Mouse (Mus musculus) heart, adult 2 months (tissue): ENCODE data around the gene Marveld1.

ENCODE experiments used
- CTCF ChIP-seq: fragments of 200-600 bp; IDR thresholded peaks from 2 replicates; pipeline ENCODE4 v1.8.1; 2022; ENCODE audit warnings: antibody characterized with exemption, mild to moderate bottlenecking, moderate library complexity
- POLR2A ChIP-seq: fragments of 200-500 bp; IDR thresholded peaks from 2 replicates; pipeline ENCODE4 v1.6.1; 2011; ENCODE audit warnings: mild to moderate bottlenecking, low read depth, low read length, control low read depth; ENCODE audit not compliant: insufficient read depth

DNA sequence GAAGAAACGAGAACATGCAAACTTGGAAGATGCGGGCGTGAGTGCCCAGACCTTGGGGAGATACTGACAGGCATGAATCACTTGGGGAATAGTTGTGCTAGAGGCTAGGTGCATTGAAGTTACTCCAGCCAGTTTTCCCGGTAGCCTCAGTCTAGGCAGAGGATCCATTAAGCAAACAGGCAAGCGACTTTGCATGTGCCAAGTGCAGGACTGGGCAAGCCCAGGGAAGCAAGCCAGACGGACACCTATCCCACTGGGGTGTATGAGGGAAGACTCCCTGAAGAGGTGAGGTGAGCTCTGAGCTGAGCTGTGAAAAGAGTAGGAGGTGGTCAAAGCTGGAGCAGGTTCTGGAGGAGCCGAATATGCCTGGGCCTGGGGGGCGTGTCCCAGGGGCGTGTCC lies 20.3 kb downstream of the Marveld1 start:
- TF ChIP-seq POLR2A (no peak), CTCF (no peak)
